Mouse (Mus musculus) lung, postnatal 0 days (tissue): ENCODE results near the gene Gm9767.

ENCODE experiments used
- CTCF ChIP-seq: IDR thresholded peaks from 2 replicates; pipeline ENCODE4 v1.5.1; 2016; ENCODE audit warnings: antibody characterized with exemption, mild to moderate bottlenecking
- EP300 ChIP-seq: IDR thresholded peaks from 2 replicates; pipeline ENCODE4 v1.6.1; 2016; ENCODE audit warnings: antibody characterized with exemption, mild to moderate bottlenecking, control low read depth

- TF ChIP-seq CTCF: no peak
- TF ChIP-seq EP300: no peak
Measured at GRCm38 (mm10) chr10:26079678-26080077, 1.6 kb downstream of the Gm9767 start.
